Mouse (Mus musculus): ENCODE measurements around the gene Iqschfp.

Gene Iqschfp

GRCm38 (mm10) chr3:68202162-68202902 is 310.3 kb downstream of the Iqschfp start:
- no peak for DNase-seq (ENCODE audit: low read depth, low spot score)

DNA sequence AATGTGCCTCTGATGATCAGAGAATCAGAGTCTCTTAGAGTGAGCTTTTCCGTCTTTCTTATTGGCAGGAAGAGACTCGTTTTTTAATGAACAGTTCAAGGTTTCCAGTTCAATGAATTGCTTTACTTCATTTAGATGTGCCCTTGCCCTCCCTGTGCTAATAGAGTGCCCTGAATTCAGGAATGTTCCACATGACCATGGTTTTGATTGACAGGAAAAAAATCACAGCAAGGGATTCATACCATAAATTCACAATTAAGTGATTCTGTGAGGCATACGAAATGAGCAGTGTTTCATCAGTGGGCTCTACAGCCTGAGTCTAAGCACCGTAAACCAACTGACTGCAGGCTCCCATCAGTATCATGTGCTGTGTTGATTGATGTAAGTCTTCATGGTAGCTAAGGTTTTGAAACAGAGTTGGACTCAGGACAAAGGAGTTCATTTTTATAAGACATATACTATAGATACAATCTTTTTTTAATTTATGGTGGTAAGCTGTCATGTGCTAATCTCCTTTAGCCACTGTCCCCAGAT is 312.0 kb downstream of the Iqschfp start:
- DNase-seq (ENCODE audit: low read depth, low spot score), result no peak

- DNase-seq (ENCODE audit: low read depth, low spot score), result no peak
Observed at GRCm38 (mm10) chr3:68210422-68210821, 318.4 kb downstream of the Iqschfp start.

- no peak for DNase-seq (ENCODE audit: low read depth, low spot score)
Observed at GRCm38 (mm10) chr3:68221452-68221851, 329.4 kb downstream of the Iqschfp start.

DNA sequence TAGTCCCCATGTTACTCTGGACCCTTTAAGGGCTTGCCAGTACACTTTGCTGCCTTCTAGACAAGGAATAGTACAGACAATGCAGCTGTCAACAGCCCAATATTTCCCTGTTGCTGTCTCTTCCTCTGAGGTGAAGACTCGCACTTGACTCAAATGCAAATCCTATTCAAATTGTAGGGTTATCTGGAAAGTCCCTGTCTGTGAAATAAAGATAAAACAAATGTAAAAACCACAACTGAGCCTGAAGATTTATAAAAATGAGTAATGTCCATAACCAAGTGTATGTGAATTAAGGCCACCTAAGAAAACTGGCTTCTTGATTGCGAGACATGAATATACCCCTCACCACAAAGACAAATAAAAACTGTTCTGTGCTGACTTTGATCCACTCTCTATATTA is 347.9 kb downstream of the Iqschfp start:
- no peak for DNase-seq (ENCODE audit: low read depth, low spot score)

DNA sequence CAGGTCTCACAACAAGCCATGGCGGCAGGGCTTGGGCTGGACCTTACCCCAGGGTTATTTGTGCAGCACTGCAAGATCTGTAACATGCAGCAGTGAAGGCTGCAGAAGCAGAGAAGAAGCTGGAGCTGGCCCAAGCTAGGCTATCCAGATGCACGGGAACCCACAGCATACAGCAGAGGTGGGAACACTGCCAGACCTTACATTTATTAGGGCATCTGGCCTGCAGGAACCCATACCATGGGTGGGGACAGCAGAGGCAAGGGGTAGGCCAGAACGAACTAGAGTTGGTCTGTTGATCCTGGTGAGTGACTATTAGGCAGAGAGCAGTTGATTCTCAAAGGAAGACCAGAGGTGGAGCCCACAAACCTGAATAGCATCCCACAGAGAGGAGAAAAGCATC is 351.2 kb downstream of the Iqschfp start:
- no peak for DNase-seq (ENCODE audit: low read depth, low spot score)

GRCm38 (mm10) chr3:68246154-68246553 is 354.1 kb downstream of the Iqschfp start:
- DNase-seq (ENCODE audit: low read depth, low spot score), result no peak

GRCm38 (mm10) chr3:68250589-68250988 is 358.6 kb downstream of the Iqschfp start:
- no peak for DNase-seq (ENCODE audit: low read depth, low spot score)

GRCm38 (mm10) chr3:68252335-68252734 is 360.3 kb downstream of the Iqschfp start:
- DNase-seq (ENCODE audit: low read depth, low spot score), result no peak

DNA sequence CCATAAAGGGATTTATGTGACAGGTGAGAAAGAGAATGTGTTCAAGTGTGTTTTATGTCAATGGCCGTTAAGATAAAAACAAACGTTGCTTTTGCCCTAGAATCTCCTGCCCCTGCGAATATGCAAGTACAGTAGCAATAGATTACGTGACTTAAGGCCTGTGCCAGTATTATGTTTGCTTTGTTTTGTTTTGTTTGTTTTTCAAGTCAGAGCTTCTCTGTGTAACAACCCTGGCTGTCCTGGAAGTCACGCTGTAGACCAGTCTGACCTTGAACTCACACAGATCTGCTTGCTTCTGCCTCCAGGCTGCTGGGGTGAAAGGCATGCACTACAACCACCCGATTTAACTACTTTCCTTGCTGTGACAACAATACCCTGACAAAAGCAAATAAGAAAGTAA is 370.3 kb downstream of the Iqschfp start:
- DNase-seq (ENCODE audit: low read depth, low spot score), result no peak

- no peak for DNase-seq (ENCODE audit: low read depth, low spot score)
Observed at GRCm38 (mm10) chr3:68267905-68268304, 375.9 kb downstream of the Iqschfp start.

DNA sequence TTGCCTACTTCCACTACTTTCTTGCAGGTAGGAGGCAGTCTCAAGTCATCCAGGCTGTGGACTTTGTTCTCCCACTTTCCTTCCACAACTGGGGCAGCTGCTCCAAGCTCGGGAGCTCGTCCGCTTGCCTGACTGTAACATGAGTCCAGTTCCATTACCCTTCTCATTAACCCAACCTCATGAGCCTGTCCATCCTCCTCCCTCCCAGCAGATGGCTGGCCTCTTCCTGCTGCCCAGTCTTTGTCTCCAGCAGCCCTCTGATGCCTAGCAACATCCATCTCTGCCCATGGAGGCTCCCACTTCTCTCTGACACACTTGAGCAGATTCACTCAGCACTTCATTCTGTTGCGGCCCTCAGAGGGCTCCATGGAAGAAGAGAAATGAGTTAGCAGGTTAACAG is 377.2 kb downstream of the Iqschfp start:
- no peak for DNase-seq (ENCODE audit: low read depth, low spot score)

DNA sequence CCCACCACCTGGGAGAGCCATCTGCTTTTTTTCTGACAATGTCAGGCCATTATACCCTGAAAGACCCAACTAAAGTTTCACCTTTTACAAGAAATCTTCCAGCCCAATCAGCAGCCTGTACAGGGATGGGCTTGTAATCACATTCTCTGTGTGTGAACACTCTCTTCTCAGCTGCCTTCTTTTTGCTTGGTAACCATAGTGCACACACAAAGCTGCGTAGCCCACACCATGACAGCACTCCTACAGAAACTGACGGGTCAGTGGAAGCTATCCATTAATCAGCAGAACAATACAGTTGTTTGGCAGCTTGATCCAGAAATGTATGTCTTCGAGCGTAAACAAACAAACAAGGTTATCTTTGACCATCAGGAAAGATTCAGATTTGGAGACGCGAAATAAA is 378.2 kb downstream of the Iqschfp start:
- DNase-seq (ENCODE audit: low read depth, low spot score), result no peak

- DNase-seq (ENCODE audit: low read depth, low spot score), result no peak
Observed at GRCm38 (mm10) chr3:68271457-68271856, 379.4 kb downstream of the Iqschfp start.

GRCm38 (mm10) chr3:68271881-68272280 is 379.8 kb downstream of the Iqschfp start:
- no peak for DNase-seq (ENCODE audit: low read depth, low spot score)

DNA sequence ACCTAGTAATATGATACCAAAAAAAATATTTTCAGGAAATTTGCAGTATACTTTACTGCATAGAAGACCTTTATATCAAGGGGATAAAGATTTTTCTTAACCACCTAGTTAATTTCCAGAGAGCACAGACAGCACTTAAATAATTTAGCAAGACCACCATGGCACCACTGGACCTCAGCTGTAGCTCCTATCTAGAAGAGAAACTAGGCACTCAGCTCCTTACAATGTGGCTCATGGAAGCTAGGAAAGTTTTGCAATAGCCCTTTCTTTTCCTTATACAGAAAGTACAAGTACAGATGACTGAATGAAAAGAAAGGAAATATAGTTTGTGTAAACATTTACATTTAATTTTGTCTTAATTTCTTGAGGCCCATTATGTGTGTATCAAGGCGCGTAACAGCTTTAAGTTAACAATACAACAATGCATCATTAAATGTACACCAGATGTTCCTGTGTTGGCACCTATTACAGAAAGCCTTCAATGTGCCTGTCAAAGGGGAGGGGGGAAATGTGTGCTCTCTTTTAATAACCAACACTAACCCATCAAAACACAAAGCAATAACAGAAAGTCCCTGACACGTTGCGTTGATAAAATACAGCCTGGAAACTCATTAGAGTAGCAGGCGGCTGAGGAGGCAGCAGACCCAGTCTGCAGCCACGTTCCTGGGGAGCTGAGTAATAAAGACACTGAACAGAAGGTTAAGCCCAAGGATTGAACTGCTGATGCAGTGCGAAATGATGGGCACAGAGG is 391.0 kb downstream of the Iqschfp start:
- DNase-seq (ENCODE audit: low read depth, low spot score), result no peak

- no peak for DNase-seq (ENCODE audit: low read depth, low spot score)
Observed at GRCm38 (mm10) chr3:68283595-68283991, 391.6 kb downstream of the Iqschfp start.

DNA sequence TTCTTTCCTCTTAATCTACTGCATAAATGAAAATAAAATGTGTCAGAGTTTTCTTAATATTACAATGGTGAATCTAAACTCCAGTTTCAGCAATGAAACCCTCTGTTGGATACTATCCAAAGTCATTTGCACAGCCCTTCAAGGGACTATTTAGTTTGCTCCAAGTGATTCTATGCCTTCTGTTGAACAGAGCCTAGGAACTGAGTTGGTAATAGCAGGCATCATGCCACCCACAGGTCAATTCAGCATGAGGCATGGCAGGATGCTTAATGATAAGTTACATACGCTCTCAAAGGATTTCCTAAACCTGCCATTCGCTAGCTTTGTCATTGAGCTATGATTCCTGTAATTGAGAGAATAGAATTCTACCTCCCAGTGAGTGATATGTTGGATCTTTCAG is 392.5 kb downstream of the Iqschfp start:
- DNase-seq (ENCODE audit: low read depth, low spot score), result no peak

GRCm38 (mm10) chr3:68296752-68297151 is 404.7 kb downstream of the Iqschfp start:
- DNase-seq (ENCODE audit: low read depth, low spot score), result no peak

GRCm38 (mm10) chr3:68305647-68306046 is 413.6 kb downstream of the Iqschfp start:
- no peak for DNase-seq (ENCODE audit: low read depth, low spot score)

DNA sequence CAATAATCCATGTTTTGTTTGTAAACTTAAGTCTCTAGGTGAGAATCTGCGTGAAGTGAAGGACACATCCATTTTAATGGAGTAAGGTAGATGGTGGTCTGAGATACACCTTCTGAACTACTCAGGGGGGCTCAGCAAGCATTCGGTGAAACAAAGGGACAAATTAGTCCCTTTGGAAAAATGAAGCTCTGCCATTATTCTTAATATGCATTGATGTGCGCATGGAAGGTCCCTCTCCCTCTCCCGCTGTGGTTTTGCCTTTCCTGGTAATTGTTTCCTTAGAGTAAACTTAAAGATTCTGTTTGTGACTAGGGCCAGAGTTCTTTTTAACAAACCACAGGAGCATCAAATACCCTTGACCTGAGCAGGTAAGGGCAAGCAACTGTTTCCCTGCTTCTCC is 414.7 kb downstream of the Iqschfp start:
- DNase-seq (ENCODE audit: low read depth, low spot score), result no peak

GRCm38 (mm10) chr3:68325575-68325974 is 433.5 kb downstream of the Iqschfp start:
- no peak for DNase-seq (ENCODE audit: low read depth, low spot score)

- no peak for DNase-seq (ENCODE audit: low read depth, low spot score)
Observed at GRCm38 (mm10) chr3:68332515-68332914, 440.5 kb downstream of the Iqschfp start.
